Mouse (Mus musculus) myocyte (in vitro differentiated cells): ENCODE measurements around the gene Hnrnpdl.

Experiments used
- CEBPB ChIP-seq: IDR thresholded peaks from 2 replicates; pipeline ENCODE4 v1.6.1; 2011; ENCODE audit warnings: mild to moderate bottlenecking, moderate library complexity; ENCODE audit not compliant: poor library complexity, insufficient read depth, severe bottlenecking
- E2F4 ChIP-seq: IDR thresholded peaks from one replicate; pipeline ENCODE4 v1.6.1; 2011; ENCODE audit warnings: mild to moderate bottlenecking, control low read depth, moderate library complexity; ENCODE audit not compliant: insufficient read depth
- MAX ChIP-seq: IDR thresholded peaks from one replicate; pipeline ENCODE4 v1.6.1; 2011; ENCODE audit warnings: low read depth, mild to moderate bottlenecking, control low read depth
- POLR2A ChIP-seq: IDR thresholded peaks from one replicate; pipeline ENCODE4 v1.6.1; 2011; ENCODE audit warnings: low read depth, mild to moderate bottlenecking, control low read depth, moderate library complexity; ENCODE audit not compliant: insufficient read length
- POLR2AphosphoS2 ChIP-seq: IDR thresholded peaks from one replicate; pipeline ENCODE4 v1.6.1; 2011; ENCODE audit warnings: low read depth, control low read depth; ENCODE audit not compliant: insufficient read length
- SRF ChIP-seq: IDR thresholded peaks from one replicate; pipeline ENCODE4 v1.6.1; 2011; ENCODE audit warnings: low read depth; ENCODE audit not compliant: control insufficient read depth, insufficient read length
- TCF12 ChIP-seq: IDR thresholded peaks from one replicate; pipeline ENCODE4 v1.6.1; 2011; ENCODE audit warnings: mild to moderate bottlenecking, control low read depth; ENCODE audit not compliant: poor library complexity, insufficient read depth, severe bottlenecking
- TCF3 ChIP-seq: IDR thresholded peaks from one replicate; pipeline ENCODE4 v1.6.1; 2011; ENCODE audit warnings: low read depth, control low read depth; ENCODE audit not compliant: insufficient read length

DNA sequence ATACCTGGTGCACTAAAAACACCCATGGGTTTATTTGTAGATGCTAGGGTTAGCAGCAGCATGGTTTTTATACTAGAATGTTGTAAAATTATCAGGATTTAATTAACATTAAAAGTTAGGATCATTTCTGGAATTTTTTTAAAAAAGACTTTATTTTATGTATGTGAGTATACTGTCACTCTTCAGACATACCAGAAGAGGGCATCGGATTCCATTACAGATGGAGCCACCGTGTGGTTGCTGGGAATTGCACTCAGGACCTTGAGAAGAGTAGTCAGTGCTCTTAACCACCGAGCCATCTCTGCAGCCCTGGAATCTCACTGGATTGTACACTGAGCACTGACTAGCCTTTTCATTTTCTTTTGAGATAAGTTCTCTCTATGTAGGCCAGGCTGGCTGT is 10.4 kb upstream of the Hnrnpdl start:
- TF ChIP-seq POLR2A = no peak
- no peak for TF ChIP-seq TCF12
- TF ChIP-seq POLR2AphosphoS2 = no peak
- no peak for TF ChIP-seq MAX
- TF ChIP-seq E2F4 = no peak
- TF ChIP-seq TCF3 = no peak
- TF ChIP-seq SRF = no peak
- no peak for TF ChIP-seq CEBPB
